Mouse (Mus musculus) bone marrow macrophage, adult 2 months (primary cell): ENCODE measurements around the gene Rab13.

Source experiments
- CTCF ChIP-seq: IDR thresholded peaks from 2 replicates; pipeline ENCODE4 v1.5.1; 2012; ENCODE audit warnings: low read depth, mild to moderate bottlenecking, low read length, moderate library complexity
- POLR2A ChIP-seq: IDR thresholded peaks from 2 replicates; pipeline ENCODE4 v1.6.1; 2012; ENCODE audit warnings: mild to moderate bottlenecking, low read depth, low read length, borderline replicate concordance

GRCm38 (mm10) chr3:90208662-90209061 lies 4.8 kb upstream of the Rab13 start:
- TF ChIP-seq POLR2A (no peak), CTCF (no peak)
